Mouse (Mus musculus) liver, adult 2 months (tissue): ENCODE measurements around the gene Fam213a.

ENCODE experiments used
- CTCF ChIP-seq: fragments of 200-500 bp; IDR thresholded peaks from 2 replicates; pipeline ENCODE4 v1.5.1; 2011; ENCODE audit warnings: low read depth, low read length, control low read depth
- POLR2A ChIP-seq: fragments of 200-500 bp; IDR thresholded peaks from 2 replicates; pipeline ENCODE4 v1.6.1; 2011; ENCODE audit warnings: low read length, control low read depth; ENCODE audit not compliant: insufficient read depth; ENCODE audit errors: extremely low read depth

DNA sequence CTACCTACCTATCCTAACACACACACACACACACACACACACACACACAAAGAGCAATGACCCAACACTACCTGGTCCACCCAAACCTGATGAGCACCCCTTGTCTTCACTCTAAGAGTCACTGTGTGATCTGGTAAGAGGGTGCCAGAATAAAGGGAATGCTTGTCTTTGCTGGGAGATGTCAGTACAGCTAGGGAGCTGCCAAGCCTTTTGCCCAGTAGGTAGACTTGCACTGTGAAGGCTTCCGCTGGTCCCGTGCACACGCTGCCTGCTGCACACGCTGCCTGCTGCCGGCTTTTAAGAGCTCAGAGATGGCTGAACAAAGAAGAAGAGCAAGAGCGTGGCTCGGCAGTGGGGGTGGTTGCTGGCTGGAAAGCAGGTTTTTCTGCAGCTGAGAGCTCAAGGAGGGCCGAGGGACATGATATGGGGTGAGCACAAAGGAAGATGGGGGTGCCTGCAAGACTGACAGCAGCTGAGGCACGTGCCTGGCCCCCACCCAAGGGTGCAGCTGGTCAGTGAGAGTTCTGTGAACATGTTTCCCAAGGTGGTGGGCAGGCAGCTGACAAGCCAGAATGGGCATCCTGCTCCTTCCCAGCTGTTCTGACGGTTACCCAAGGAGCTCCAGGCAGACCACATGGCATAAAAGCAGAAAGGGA lies 57.9 kb downstream of the Fam213a start:
- TF ChIP-seq POLR2A, result no peak
- no peak for TF ChIP-seq CTCF
